Mouse (Mus musculus): ENCODE data around the gene Foxl1. TPM values are rescaled to one million over a fixed set of nuclear protein-coding genes. Genes with fewer than 3 reads are reported as not detected.
A peak's percentile ranks its signal among the peaks of the same experiment; 100 is the strongest.

The Foxl1 gene
- polyA plus RNA-seq, 1 experiment from 2014 or later, result 0.70 TPM

DNA sequence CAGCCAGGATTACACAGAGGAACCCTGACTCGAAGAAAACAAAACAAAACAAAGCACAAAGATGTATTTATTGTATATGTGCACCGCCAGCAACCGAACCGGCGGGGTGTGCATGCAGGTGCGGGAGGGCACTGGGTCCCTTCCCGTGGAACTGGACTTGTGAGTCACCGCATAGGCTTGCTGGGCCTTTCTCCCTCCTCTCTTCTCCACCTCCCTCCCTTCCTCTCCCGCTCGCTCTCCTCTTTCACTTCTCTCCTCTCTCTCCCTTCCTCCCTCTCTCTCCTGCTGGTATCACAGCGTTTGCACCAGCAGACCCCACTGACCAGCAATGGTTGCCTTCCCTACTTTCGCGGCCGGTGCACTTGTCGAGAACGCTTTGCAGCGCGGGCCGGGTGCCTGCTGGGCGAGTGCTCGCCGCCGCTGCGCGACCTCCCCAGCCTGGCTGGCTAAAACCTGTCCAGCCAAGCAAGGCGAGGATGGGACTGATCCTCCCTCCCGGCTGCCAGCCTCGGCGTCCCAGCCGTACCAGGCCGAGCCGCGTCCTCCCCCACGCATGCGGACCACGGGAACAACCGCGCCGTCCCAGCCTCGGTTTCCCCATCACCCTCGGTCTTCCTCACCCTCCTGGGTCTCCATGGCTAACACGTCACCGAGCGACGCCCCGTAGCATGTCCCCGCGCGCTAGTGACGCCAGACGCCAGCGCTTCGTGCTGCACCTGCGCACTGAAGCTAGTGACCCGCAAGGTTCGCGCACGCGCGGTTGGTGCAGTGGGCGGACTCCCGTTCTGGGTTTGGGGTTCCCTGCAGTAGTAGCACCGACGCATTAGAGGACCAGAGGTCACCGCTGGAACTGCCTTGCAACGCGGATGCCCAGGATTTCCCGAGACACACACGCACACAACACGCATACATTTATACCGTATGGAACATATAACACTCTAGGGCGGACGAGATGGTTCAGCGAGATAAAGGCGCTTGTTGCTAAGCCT, 19.8 kb upstream of the Foxl1 start, which contains the start of gene Mthfsd:
TSS of gene Mthfsd (minus strand) at position 725 of the 989 bp plus-strand sequence.
- peaks cover 20% of the 10 kb centered on the region for H3K4me1 ChIP-seq (replicated peaks)
- peaks cover 28% of the 10 kb centered on the region for H3K27me3 ChIP-seq
- H3K27ac ChIP-seq (replicated peaks), result peak within 1 kb of the TSS; percentile 90
- peak within 1 kb of the TSS; percentile 91 for H3K4me3 ChIP-seq
- H3K9me3 ChIP-seq, result no peaks in the 10 kb centered on the region
- peaks cover 26% of the 10 kb centered on the region for H3K36me3 ChIP-seq
- H3K9ac ChIP-seq, result peak within 1 kb of the TSS; percentile 93
- peak within 1 kb of the TSS; percentile 93 for H3K4me2 ChIP-seq
- 1% methylated on average over 75 of the region's 75 CpGs for WGBS
- ATAC-seq (ENCODE audit: low read depth), result peak; percentile 95

DNA sequence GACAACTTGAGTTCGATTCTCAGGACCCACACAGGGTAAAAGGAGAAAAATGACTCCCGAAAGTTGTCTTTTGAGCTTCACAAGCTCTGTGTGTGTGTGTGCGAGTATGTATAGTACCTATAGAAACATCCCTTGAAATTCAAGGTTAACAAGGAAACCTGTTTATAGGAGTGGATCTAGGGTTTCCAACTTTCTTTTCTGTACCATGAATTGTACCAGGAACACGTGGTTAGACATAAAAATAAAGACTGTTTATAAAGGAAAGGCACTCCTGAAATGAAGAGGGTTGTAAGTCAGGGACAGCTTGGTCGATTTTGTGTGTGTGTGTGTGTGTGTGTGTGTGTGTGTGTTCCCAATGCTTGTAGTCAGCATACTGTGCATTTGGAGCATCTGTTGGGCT, 19.1 kb upstream of the Foxl1 start:
- Histone ChIP-seq H3K9me3 (no peaks in the 10 kb centered on the region), H3K9ac (peak overlapping the region; percentile 93), H3K4me2 (peak overlapping the region; percentile 93), H3K27me3 (peaks cover 32% of the 10 kb centered on the region), H3K4me3 (peak overlapping the region; percentile 91), H3K36me3 (peaks cover 19% of the 10 kb centered on the region), H3K27ac (replicated peaks) (peak overlapping the region; percentile 90; the same call in 1 of the 2 replicates), H3K4me1 (replicated peaks) (peaks cover 20% of the 10 kb centered on the region)
- no peak for ATAC-seq (ENCODE audit: low read depth)
- WGBS, result 17% methylated on average over 5 of the region's 5 CpGs

- no peaks in the 10 kb centered on the region for H3K9me3 ChIP-seq
- peaks cover 59% of the 10 kb centered on the region for H3K27me3 ChIP-seq
- H3K36me3 ChIP-seq, result no peaks in the 10 kb centered on the region
- no peak for ATAC-seq (ENCODE audit: low read depth)
- H3K27ac ChIP-seq (replicated peaks), result no peak overlapping the region
- no peak overlapping the region for H3K4me2 ChIP-seq
- 60% methylated on average over 7 of the region's 7 CpGs for WGBS
- no peak overlapping the region for H3K9ac ChIP-seq
- no peak overlapping the region for H3K4me3 ChIP-seq
- H3K4me1 ChIP-seq (replicated peaks), result peaks cover 23% of the 10 kb centered on the region
Measured at GRCm38 (mm10) chr8:121111145-121111907, 16.4 kb upstream of the Foxl1 start.

- ATAC-seq (ENCODE audit: low read depth), result 0 out of 2 replicates have a peak, but pooled peaks have one; percentile 15
- H3K4me3 ChIP-seq, result no peak overlapping the region
- peak overlapping the region; percentile 24; the same call in 1 of the 2 replicates for H3K4me2 ChIP-seq
- H3K36me3 ChIP-seq, result no peaks in the 10 kb centered on the region
- under 1% methylated on average over 21 of the region's 21 CpGs for WGBS
- peaks cover 23% of the 10 kb centered on the region for H3K4me1 ChIP-seq (replicated peaks)
- no peak overlapping the region for H3K27ac ChIP-seq (replicated peaks)
- H3K9ac ChIP-seq, result no peak overlapping the region
- H3K27me3 ChIP-seq, result peaks cover 78% of the 10 kb centered on the region
- H3K9me3 ChIP-seq, result no peaks in the 10 kb centered on the region
Measured at GRCm38 (mm10) chr8:121113261-121113660, 14.5 kb upstream of the Foxl1 start.

DNA sequence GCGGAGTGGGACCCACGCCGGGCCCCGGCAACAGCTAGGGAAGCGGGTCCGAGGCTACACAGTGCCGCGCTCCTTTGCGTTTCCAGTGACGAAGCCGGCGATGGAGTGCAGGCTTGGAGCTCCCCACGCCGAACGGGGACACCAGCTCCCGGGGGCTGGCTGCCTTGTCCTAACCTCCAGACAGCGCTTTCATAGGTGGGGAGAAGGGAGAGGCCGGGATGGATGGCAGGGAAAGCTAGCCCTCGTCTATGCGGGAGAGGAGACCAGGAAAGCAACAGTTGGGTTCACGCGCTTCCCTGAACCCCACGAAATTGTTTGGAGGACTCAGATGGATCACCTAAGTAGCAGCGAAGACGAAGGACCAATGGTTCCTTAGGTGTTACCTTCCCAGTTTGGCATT, 12.6 kb upstream of the Foxl1 start:
- Histone ChIP-seq H3K4me3 (peak overlapping the region; percentile 18; the same call in 1 of the 2 replicates), H3K9me3 (no peaks in the 10 kb centered on the region), H3K27me3 (peaks cover 96% of the 10 kb centered on the region), H3K4me1 (replicated peaks) (peaks cover 18% of the 10 kb centered on the region), H3K9ac (0 out of 2 replicates have a peak overlapping the region, but pooled peaks have one; percentile 31), H3K36me3 (no peaks in the 10 kb centered on the region), H3K27ac (replicated peaks) (no peak overlapping the region), H3K4me2 (peak overlapping the region; percentile 37)
- WGBS, result under 1% methylated on average over 25 of the region's 25 CpGs
- no peak for ATAC-seq (ENCODE audit: low read depth)

GRCm38 (mm10) chr8:121115948-121116347, 11.8 kb upstream of the Foxl1 start, which contains the start of gene Foxc2:
TSS of gene Foxc2 (plus strand) at chr8:121116171.
- H3K36me3 ChIP-seq, result no peaks in the 10 kb centered on the region
- peaks cover 97% of the 10 kb centered on the region for H3K27me3 ChIP-seq
- 0 out of 2 replicates have a peak, but pooled peaks have one; percentile 41 for ATAC-seq (ENCODE audit: low read depth)
- H3K4me2 ChIP-seq, result peak within 1 kb of the TSS; percentile 59
- H3K4me3 ChIP-seq, result peak within 1 kb of the TSS; percentile 41
- peaks cover 18% of the 10 kb centered on the region for H3K4me1 ChIP-seq (replicated peaks)
- H3K9me3 ChIP-seq, result no peaks in the 10 kb centered on the region
- peak within 1 kb of the TSS; percentile 61 for H3K9ac ChIP-seq
- WGBS, result under 1% methylated on average over 25 of the region's 25 CpGs
- peak within 1 kb of the TSS; percentile 73 for H3K27ac ChIP-seq (replicated peaks)

GRCm38 (mm10) chr8:121116591-121117185, 11.1 kb upstream of the Foxl1 start:
- no peaks in the 10 kb centered on the region for H3K36me3 ChIP-seq
- H3K4me1 ChIP-seq (replicated peaks), result peaks cover 18% of the 10 kb centered on the region
- H3K4me3 ChIP-seq, result peak overlapping the region; percentile 41
- WGBS, result under 1% methylated on average over 55 of the region's 55 CpGs
- H3K9ac ChIP-seq, result peak overlapping the region; percentile 61
- H3K4me2 ChIP-seq, result peak overlapping the region; percentile 59
- no peaks in the 10 kb centered on the region for H3K9me3 ChIP-seq
- peak overlapping the region; percentile 73 for H3K27ac ChIP-seq (replicated peaks)
- peaks cover 97% of the 10 kb centered on the region for H3K27me3 ChIP-seq
- ATAC-seq (ENCODE audit: low read depth), result no peak

DNA sequence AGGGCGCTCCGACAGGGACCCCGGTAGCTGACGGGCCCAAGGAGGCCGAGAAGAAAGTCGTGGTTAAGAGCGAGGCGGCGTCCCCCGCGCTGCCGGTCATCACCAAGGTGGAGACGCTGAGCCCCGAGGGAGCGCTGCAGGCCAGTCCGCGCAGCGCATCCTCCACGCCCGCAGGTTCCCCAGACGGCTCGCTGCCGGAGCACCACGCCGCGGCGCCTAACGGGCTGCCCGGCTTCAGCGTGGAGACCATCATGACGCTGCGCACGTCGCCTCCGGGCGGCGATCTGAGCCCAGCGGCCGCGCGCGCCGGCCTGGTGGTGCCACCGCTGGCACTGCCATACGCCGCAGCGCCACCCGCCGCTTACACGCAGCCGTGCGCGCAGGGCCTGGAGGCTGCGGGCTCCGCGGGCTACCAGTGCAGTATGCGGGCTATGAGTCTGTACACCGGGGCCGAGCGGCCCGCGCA, 10.5 kb upstream of the Foxl1 start:
- H3K36me3 ChIP-seq, result no peaks in the 10 kb centered on the region
- peak overlapping the region; percentile 41 for H3K4me3 ChIP-seq
- peak overlapping the region; percentile 73 for H3K27ac ChIP-seq (replicated peaks)
- peak overlapping the region; percentile 61 for H3K9ac ChIP-seq
- H3K27me3 ChIP-seq, result peaks cover 97% of the 10 kb centered on the region
- no peak for ATAC-seq (ENCODE audit: low read depth)
- H3K9me3 ChIP-seq, result no peaks in the 10 kb centered on the region
- under 1% methylated on average over 62 of the region's 62 CpGs for WGBS
- peak overlapping the region; percentile 59 for H3K4me2 ChIP-seq
- peaks cover 18% of the 10 kb centered on the region for H3K4me1 ChIP-seq (replicated peaks)

DNA sequence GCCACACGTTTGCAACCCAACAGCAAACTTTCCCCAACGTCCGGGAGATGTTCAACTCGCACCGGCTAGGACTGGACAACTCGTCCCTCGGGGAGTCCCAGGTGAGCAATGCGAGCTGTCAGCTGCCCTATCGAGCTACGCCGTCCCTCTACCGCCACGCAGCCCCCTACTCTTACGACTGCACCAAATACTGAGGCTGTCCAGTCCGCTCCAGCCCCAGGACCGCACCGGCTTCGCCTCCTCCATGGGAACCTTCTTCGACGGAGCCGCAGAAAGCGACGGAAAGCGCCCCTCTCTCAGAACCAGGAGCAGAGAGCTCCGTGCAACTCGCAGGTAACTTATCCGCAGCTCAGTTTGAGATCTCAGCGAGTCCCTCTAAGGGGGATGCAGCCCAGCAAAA, 9.8 kb upstream of the Foxl1 start:
- no peaks in the 10 kb centered on the region for H3K9me3 ChIP-seq
- H3K4me1 ChIP-seq (replicated peaks), result peaks cover 18% of the 10 kb centered on the region
- H3K27ac ChIP-seq (replicated peaks), result peak overlapping the region; percentile 73
- no peak for ATAC-seq (ENCODE audit: low read depth)
- H3K36me3 ChIP-seq, result no peaks in the 10 kb centered on the region
- H3K9ac ChIP-seq, result peak overlapping the region; percentile 61
- H3K27me3 ChIP-seq, result peaks cover 97% of the 10 kb centered on the region
- under 1% methylated on average over 28 of the region's 28 CpGs for WGBS
- H3K4me3 ChIP-seq, result peak overlapping the region; percentile 41
- peak overlapping the region; percentile 59 for H3K4me2 ChIP-seq

- ATAC-seq (ENCODE audit: low read depth), result no peak
- Histone ChIP-seq H3K9me3 (no peaks in the 10 kb centered on the region), H3K27ac (replicated peaks) (no peak overlapping the region), H3K36me3 (no peaks in the 10 kb centered on the region), H3K27me3 (peaks cover 100% of the 10 kb centered on the region), H3K4me2 (peak overlapping the region; percentile 36), H3K9ac (peak overlapping the region; percentile 56; the same call in 1 of the 2 replicates), H3K4me1 (replicated peaks) (peaks cover 18% of the 10 kb centered on the region), H3K4me3 (peak overlapping the region; percentile 41)
- WGBS, result 2% methylated on average over 18 of the region's 18 CpGs
Measured at GRCm38 (mm10) chr8:121118634-121119420, 8.9 kb upstream of the Foxl1 start.

Measured in neural tube, embryonic 13.5 days (tissue).